Mouse (Mus musculus): ENCODE results near the gene Lbp.

GRCm38 (mm10) chr2:158373061-158373460, 66.8 kb downstream of the Lbp start:
- TF ChIP-seq CTCF (IDR thresholded peaks at IDR 0.05; ENCODE audit: low read depth) (no peak), EP300 (IDR thresholded peaks at IDR 0.05; ENCODE audit: low read depth) (no peak)
